Mouse (Mus musculus): Measurements from ENCODE around the gene Ndufs2.

- TF ChIP-seq CTCF (IDR thresholded peaks at IDR 0.05; ENCODE audit: low read depth, low read length), result no peak
- TF ChIP-seq POLR2A (IDR thresholded peaks at IDR 0.05; ENCODE audit: borderline replicate concordance, low read depth, low read length), result no peak
Observed at GRCm38 (mm10) chr1:171257781-171258180, 6.6 kb upstream of the Ndufs2 start.

All from bone marrow macrophage, adult 2 months (primary cell).